Mouse (Mus musculus): ENCODE data around the gene Masp2. TPM values are rescaled to one million over a fixed set of nuclear protein-coding genes. Genes with fewer than 3 reads are reported as not detected.

Gene Masp2
- total RNA-seq, 2 experiments from 2014 or later = 0.20 to 0.73 TPM

GRCm38 (mm10) chr4:148632013-148632692, 29.8 kb downstream of the Masp2 start:
- intact Hi-C loops (cut with DNase I) = no loop called here
- no peak for DNase-seq (ENCODE audit: low spot score)

GRCm38 (mm10) chr4:148633395-148634061, 31.2 kb downstream of the Masp2 start:
- no peak for DNase-seq (ENCODE audit: low spot score)
- intact Hi-C loops (cut with DNase I) = no loop called here

- DNase-seq (ENCODE audit: low spot score) = no peak
- intact Hi-C loops (cut with DNase I) = no loop called here
Measured at GRCm38 (mm10) chr4:148635309-148635708, 33.0 kb downstream of the Masp2 start.

GRCm38 (mm10) chr4:148638302-148638701, 35.9 kb downstream of the Masp2 start:
- intact Hi-C loops (cut with DNase I) = no loop called here
- DNase-seq (ENCODE audit: low spot score) = no peak

- no peak for DNase-seq (ENCODE audit: low spot score)
- intact Hi-C loops (cut with DNase I) = no loop called here
Measured at GRCm38 (mm10) chr4:148639455-148639854, 37.1 kb downstream of the Masp2 start.

- intact Hi-C loops (cut with DNase I) = no loop called here
- no peak for DNase-seq (ENCODE audit: low spot score)
Measured at GRCm38 (mm10) chr4:148641121-148641520, 38.8 kb downstream of the Masp2 start.

GRCm38 (mm10) chr4:148643291-148644156, 41.2 kb downstream of the Masp2 start, which contains the start of gene Gm572:
TSS of gene Gm572 (plus strand) at chr4:148643317.
- intact Hi-C loops (cut with DNase I) = no loop called here
- no peak for DNase-seq (ENCODE audit: low spot score)

- no peak for DNase-seq (ENCODE audit: low spot score)
- intact Hi-C loops (cut with DNase I) = no loop called here
Measured at GRCm38 (mm10) chr4:148644157-148644511, 41.8 kb downstream of the Masp2 start.

- intact Hi-C loops (cut with DNase I) = no loop called here
Measured at GRCm38 (mm10) chr4:148644926-148645325, 42.6 kb downstream of the Masp2 start.

GRCm38 (mm10) chr4:148646616-148647015, 44.3 kb downstream of the Masp2 start:
- no peak for DNase-seq (ENCODE audit: low spot score)
- intact Hi-C loops (cut with DNase I) = no loop called here

More at GRCm38 (mm10) chr4:148644926-148645325, 42.6 kb downstream of the Masp2 start:
- DNase-seq (ENCODE audit: low spot score) = no peak

- no peak for DNase-seq (ENCODE audit: low spot score)
Measured at GRCm38 (mm10) chr4:148649309-148649708, 47.0 kb downstream of the Masp2 start.

GRCm38 (mm10) chr4:148651045-148651444, 48.7 kb downstream of the Masp2 start:
- DNase-seq (ENCODE audit: low spot score) = no peak
- intact Hi-C loops (cut with DNase I) = no loop called here

More at GRCm38 (mm10) chr4:148649309-148649708, 47.0 kb downstream of the Masp2 start:
- intact Hi-C loops (cut with DNase I) = no loop called here

GRCm38 (mm10) chr4:148654701-148655398, 52.5 kb downstream of the Masp2 start:
- no peak for DNase-seq (ENCODE audit: low spot score)
- intact Hi-C loops (cut with DNase I) = no loop called here

- no peak for DNase-seq (ENCODE audit: low spot score)
- intact Hi-C loops (cut with DNase I) = no loop called here
Measured at GRCm38 (mm10) chr4:148656691-148657258, 54.4 kb downstream of the Masp2 start.

GRCm38 (mm10) chr4:148657776-148658175, 55.4 kb downstream of the Masp2 start:
- intact Hi-C loops (cut with DNase I) = no loop called here
- no peak for DNase-seq (ENCODE audit: low spot score)

- intact Hi-C loops (cut with DNase I) = no loop called here
Measured at GRCm38 (mm10) chr4:148660174-148660573, 57.8 kb downstream of the Masp2 start.

GRCm38 (mm10) chr4:148662168-148662965, 60.0 kb downstream of the Masp2 start:
- DNase-seq (ENCODE audit: low spot score) = no peak
- intact Hi-C loops (cut with DNase I) = no loop called here

More at GRCm38 (mm10) chr4:148660174-148660573, 57.8 kb downstream of the Masp2 start:
- DNase-seq (ENCODE audit: low spot score) = no peak

GRCm38 (mm10) chr4:148663326-148663725, 61.0 kb downstream of the Masp2 start:
- intact Hi-C loops (cut with DNase I) = no loop called here
- no peak for DNase-seq (ENCODE audit: low spot score)

- intact Hi-C loops (cut with DNase I) = no loop called here
Measured at GRCm38 (mm10) chr4:148664021-148664420, 61.7 kb downstream of the Masp2 start.

More at GRCm38 (mm10) chr4:148664021-148664420, 61.7 kb downstream of the Masp2 start:
- no peak for DNase-seq (ENCODE audit: low spot score)

Data from heart, postnatal 25 days (tissue).